Mouse (Mus musculus) embryonic facial prominence, embryonic 15.5 days (tissue): ENCODE data around the gene Strip2. TPM values are rescaled to one million over a fixed set of nuclear protein-coding genes. Genes with fewer than 3 reads are reported as not detected.

Source experiments
- ATAC-seq: fragments of 200-750 bp; cut with Nextera tagmentation; 2 replicates; pipeline ENCODE4 v1.8.0; 2017; ENCODE audit warnings: low read depth, moderate TSS enrichment; ENCODE audit not compliant: insufficient number of reproducible peaks, low FRiP score, low TSS enrichment
- H3K27ac ChIP-seq: fragments of 300-500 bp; sonication (generic); replicated peaks from 2 replicates; pipeline ENCODE4 v1.5.1; 2015; ENCODE audit warnings: mild to moderate bottlenecking, inconsistent platforms
- H3K27me3 ChIP-seq: fragments of 300-500 bp; sonication (generic); 2 replicates; pipeline ENCODE4 v1.6.1; 2015; ENCODE audit warnings: inconsistent platforms
- H3K36me3 ChIP-seq: fragments of 300-500 bp; sonication (generic); 2 replicates; pipeline ENCODE4 v1.6.1; 2015; ENCODE audit warnings: mild to moderate bottlenecking, inconsistent platforms
- H3K4me1 ChIP-seq: fragments of 300-500 bp; sonication (generic); 2 replicates; pipeline ENCODE4 v1.6.1; 2015; ENCODE audit warnings: inconsistent platforms
- H3K4me2 ChIP-seq: fragments of 300-500 bp; sonication (generic); replicated peaks from 2 replicates; pipeline ENCODE4 v1.6.1; 2015; ENCODE audit warnings: mild to moderate bottlenecking, inconsistent platforms
- H3K4me3 ChIP-seq: fragments of 300-500 bp; sonication (generic); replicated peaks from 2 replicates; pipeline ENCODE4 v1.5.1; 2015; ENCODE audit warnings: mild to moderate bottlenecking, inconsistent platforms
- H3K9ac ChIP-seq: fragments of 300-500 bp; sonication (generic); 2 replicates; pipeline ENCODE4 v1.6.1; 2015; ENCODE audit warnings: inconsistent platforms
- H3K9me3 ChIP-seq: fragments of 300-500 bp; sonication (generic); replicated peaks from 2 replicates; pipeline ENCODE4 v1.6.1; 2016; ENCODE audit warnings: inconsistent platforms
- WGBS: fragments of 180-500 bp; shearing (Covaris S2); methylation state at CpG from one replicate; pipeline ENCODE4 v1.1.7; 2015; 5-methylcytosine and 5-hydroxymethylcytosine counted together
- polyA plus RNA-seq: library from polyadenylated mRNA; unstranded; fragments of >200 nt; fragmentation: Nextera tagmentation; extraction: Ambion mirVana; gene quantifications from 2 replicates; pipeline ENCODE4 v1.2.1, GENCODE M21; 2015

The Strip2 gene
- polyA plus RNA-seq, 1 experiment from 2014 or later = 1.1 TPM

DNA sequence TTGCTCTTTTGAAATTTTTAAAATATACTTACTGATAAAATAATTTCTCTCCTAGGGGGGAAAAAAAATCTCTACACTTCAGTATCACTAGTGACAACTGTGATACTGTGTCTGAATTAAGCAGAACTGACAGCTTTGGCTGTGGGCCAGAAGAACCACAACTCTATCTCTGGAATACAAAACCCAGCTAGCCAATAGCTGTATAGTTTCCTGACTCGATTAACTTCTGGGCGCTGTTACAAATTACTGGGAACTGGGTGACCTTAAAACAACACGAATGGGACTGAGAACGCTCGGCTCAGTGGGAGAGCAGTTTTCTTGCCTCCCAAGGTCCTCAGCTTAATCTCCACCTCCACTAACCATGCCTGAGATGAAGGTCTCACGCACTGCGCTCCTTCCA is 51.1 kb downstream of the Strip2 start:
- WGBS = 50% methylated on average over 7 of the region's 7 CpGs
- Histone ChIP-seq H3K4me1 (no peaks in the 10 kb centered on the region), H3K4me3 (no peak overlapping the region)

GRCm38 (mm10) chr6:29973341-29973740 is 56.5 kb downstream of the Strip2 start:
- H3K9me3 ChIP-seq = no peaks in the 10 kb centered on the region
- no peak for ATAC-seq
- WGBS = 70% methylated on average over 5 of the region's 5 CpGs

More for the DNA sequence above, 51.1 kb downstream of the Strip2 start:
- Histone ChIP-seq H3K9me3 (no peaks in the 10 kb centered on the region), H3K27ac (no peak overlapping the region), H3K36me3 (no peaks in the 10 kb centered on the region), H3K27me3 (no peaks in the 10 kb centered on the region), H3K4me2 (no peak overlapping the region), H3K9ac (no peak overlapping the region)
- ATAC-seq = no peak

GRCm38 (mm10) chr6:29974836-29975235 is 58.0 kb downstream of the Strip2 start:
- Histone ChIP-seq H3K27ac (no peak overlapping the region), H3K27me3 (no peaks in the 10 kb centered on the region), H3K4me1 (no peaks in the 10 kb centered on the region), H3K9me3 (no peaks in the 10 kb centered on the region), H3K9ac (no peak overlapping the region), H3K4me2 (no peak overlapping the region), H3K4me3 (no peak overlapping the region), H3K36me3 (no peaks in the 10 kb centered on the region)
- ATAC-seq = no peak
- 67% methylated on average over 8 of the region's 8 CpGs for WGBS

More at GRCm38 (mm10) chr6:29973341-29973740, 56.5 kb downstream of the Strip2 start:
- H3K9ac ChIP-seq = no peak overlapping the region
- H3K4me2 ChIP-seq = no peak overlapping the region
- H3K4me1 ChIP-seq = no peaks in the 10 kb centered on the region
- H3K27me3 ChIP-seq = no peaks in the 10 kb centered on the region
- no peak overlapping the region for H3K27ac ChIP-seq
- H3K36me3 ChIP-seq = no peaks in the 10 kb centered on the region
- no peak overlapping the region for H3K4me3 ChIP-seq

- H3K4me1 ChIP-seq = no peaks in the 10 kb centered on the region
- 90% methylated on average over 6 of the region's 6 CpGs for WGBS
- no peaks in the 10 kb centered on the region for H3K27me3 ChIP-seq
- no peaks in the 10 kb centered on the region for H3K9me3 ChIP-seq
- ATAC-seq = no peak
- no peak overlapping the region for H3K4me3 ChIP-seq
- no peak overlapping the region for H3K27ac ChIP-seq
- no peak overlapping the region for H3K4me2 ChIP-seq
- no peaks in the 10 kb centered on the region for H3K36me3 ChIP-seq
- no peak overlapping the region for H3K9ac ChIP-seq
These were observed 63.6 kb downstream of the Strip2 start for GRCm38 (mm10) chr6:29980461-29980860.

- H3K27ac ChIP-seq = no peak overlapping the region
- H3K4me2 ChIP-seq = no peak overlapping the region
- no peak for ATAC-seq
- no peaks in the 10 kb centered on the region for H3K36me3 ChIP-seq
- peaks cover 7% of the 10 kb centered on the region; the same call in 1 of the 2 replicates for H3K27me3 ChIP-seq
- H3K9ac ChIP-seq = no peak overlapping the region
- no peaks in the 10 kb centered on the region for H3K9me3 ChIP-seq
- 0 out of 2 replicates have a peak, but pooled peaks cover 6% of the 10 kb centered on the region for H3K4me1 ChIP-seq
- H3K4me3 ChIP-seq = no peak overlapping the region
These were observed 65.0 kb downstream of the Strip2 start for GRCm38 (mm10) chr6:29981797-29982196.

DNA sequence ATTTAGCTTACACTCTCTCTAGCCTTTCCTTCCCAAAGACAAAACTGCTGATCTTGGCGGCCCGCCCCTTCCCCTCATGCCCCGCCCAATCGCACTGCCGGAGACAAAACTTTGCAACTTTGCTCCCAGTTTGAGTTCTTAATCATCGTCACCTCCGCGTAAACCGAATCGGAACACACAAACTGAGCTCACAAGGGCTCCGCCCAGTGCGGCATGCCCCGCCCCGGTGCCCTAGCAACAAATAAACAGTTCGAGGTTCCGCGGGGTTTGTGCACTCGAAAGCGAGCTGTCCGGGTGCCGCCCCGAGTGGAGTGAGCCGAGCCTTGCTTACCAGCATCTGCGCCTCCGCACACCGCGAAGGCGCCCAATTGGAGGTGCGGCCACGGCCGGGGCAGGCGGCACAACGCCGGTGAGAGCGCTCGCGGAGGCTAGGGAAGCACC is 68.3 kb downstream of the Strip2 start:
- Histone ChIP-seq H3K27ac (peak overlapping the region; percentile 41; the same call in 1 of the 2 replicates), H3K4me1 (0 out of 2 replicates have a peak, but pooled peaks cover 6% of the 10 kb centered on the region), H3K9ac (peak overlapping the region; percentile 31), H3K9me3 (no peaks in the 10 kb centered on the region), H3K4me2 (peak overlapping the region; percentile 91), H3K27me3 (peaks cover 7% of the 10 kb centered on the region; the same call in 1 of the 2 replicates), H3K4me3 (peak overlapping the region; percentile 58), H3K36me3 (no peaks in the 10 kb centered on the region)
- WGBS = 0% methylated on average over 37 of the region's 37 CpGs
- ATAC-seq = peak; percentile 83

DNA sequence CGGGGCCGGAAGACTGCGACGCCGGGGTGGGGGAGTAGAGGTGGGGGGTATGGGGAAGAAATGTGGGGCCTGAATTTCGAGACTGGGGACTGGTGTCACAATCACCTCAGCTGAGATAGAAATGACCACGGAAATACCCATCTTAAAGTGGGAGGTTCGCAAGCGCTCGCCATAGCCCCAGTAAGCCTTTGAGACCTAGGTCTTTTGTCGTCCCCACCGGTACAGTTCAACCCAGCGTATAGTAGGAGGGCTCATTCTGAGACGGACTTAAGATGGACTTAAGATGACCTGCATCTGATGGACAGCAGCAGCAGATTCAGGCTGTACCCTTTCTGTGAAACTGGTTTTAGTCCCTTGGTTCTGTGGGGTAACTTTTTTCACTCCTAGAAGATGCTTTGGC is 68.7 kb downstream of the Strip2 start:
- Histone ChIP-seq H3K4me3 (peak overlapping the region; percentile 58), H3K9ac (peak overlapping the region; percentile 31; the same call in 1 of the 2 replicates), H3K4me1 (0 out of 2 replicates have a peak, but pooled peaks cover 6% of the 10 kb centered on the region), H3K9me3 (no peaks in the 10 kb centered on the region), H3K4me2 (peak overlapping the region; percentile 91), H3K36me3 (no peaks in the 10 kb centered on the region), H3K27ac (peak overlapping the region; percentile 41; the same call in 1 of the 2 replicates), H3K27me3 (peaks cover 7% of the 10 kb centered on the region; the same call in 1 of the 2 replicates)
- WGBS = 1% methylated on average over 14 of the region's 14 CpGs
- ATAC-seq = peak; percentile 26; the same call in 1 of the 2 replicates

GRCm38 (mm10) chr6:29985986-29986385 is 69.2 kb downstream of the Strip2 start:
- no peaks in the 10 kb centered on the region for H3K9me3 ChIP-seq
- H3K4me2 ChIP-seq = peak overlapping the region; percentile 91
- 44% methylated on average over 6 of the region's 6 CpGs for WGBS
- peak overlapping the region; percentile 58 for H3K4me3 ChIP-seq
- H3K9ac ChIP-seq = no peak overlapping the region
- 0 out of 2 replicates have a peak, but pooled peaks cover 6% of the 10 kb centered on the region for H3K4me1 ChIP-seq
- peaks cover 7% of the 10 kb centered on the region; the same call in 1 of the 2 replicates for H3K27me3 ChIP-seq
- no peaks in the 10 kb centered on the region for H3K36me3 ChIP-seq
- ATAC-seq = no peak
- no peak overlapping the region for H3K27ac ChIP-seq

GRCm38 (mm10) chr6:29987246-29987645 is 70.4 kb downstream of the Strip2 start:
- H3K4me3 ChIP-seq = no peak overlapping the region
- no peak overlapping the region for H3K4me2 ChIP-seq
- no peaks in the 10 kb centered on the region for H3K9me3 ChIP-seq
- 59% methylated on average over 3 of the region's 3 CpGs for WGBS
- no peak overlapping the region for H3K27ac ChIP-seq
- H3K36me3 ChIP-seq = no peaks in the 10 kb centered on the region
- H3K27me3 ChIP-seq = peaks cover 7% of the 10 kb centered on the region; the same call in 1 of the 2 replicates
- H3K9ac ChIP-seq = no peak overlapping the region
- ATAC-seq = no peak
- 0 out of 2 replicates have a peak, but pooled peaks cover 6% of the 10 kb centered on the region for H3K4me1 ChIP-seq

- no peak for ATAC-seq
- no peak overlapping the region for H3K27ac ChIP-seq
- H3K4me1 ChIP-seq = no peaks in the 10 kb centered on the region
- H3K9ac ChIP-seq = no peak overlapping the region
- 63% methylated on average over 9 of the region's 9 CpGs for WGBS
- no peak overlapping the region for H3K4me2 ChIP-seq
- no peaks in the 10 kb centered on the region for H3K36me3 ChIP-seq
- no peak overlapping the region for H3K4me3 ChIP-seq
- no peaks in the 10 kb centered on the region for H3K9me3 ChIP-seq
- H3K27me3 ChIP-seq = no peaks in the 10 kb centered on the region
These were observed 81.3 kb downstream of the Strip2 start for GRCm38 (mm10) chr6:29998140-29998539.

DNA sequence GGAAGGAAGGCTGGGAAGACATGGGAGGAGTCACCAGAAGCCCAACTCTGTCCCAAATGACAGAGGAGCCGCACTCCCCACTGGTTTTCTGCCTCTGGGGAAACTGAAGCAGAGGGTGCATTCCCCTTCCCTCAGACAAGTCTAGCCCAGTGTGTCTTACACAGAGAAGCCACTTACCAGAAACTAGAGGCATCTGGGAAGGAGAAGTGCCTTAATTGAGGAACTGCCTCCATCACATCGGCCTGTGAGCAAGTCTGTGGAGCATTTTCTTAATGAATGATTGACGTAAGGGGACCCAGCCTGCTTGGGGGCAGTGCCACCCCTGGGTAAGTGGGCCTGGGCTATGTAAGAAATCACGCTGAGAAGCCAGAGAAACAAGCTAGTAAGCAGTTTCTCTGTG is 82.0 kb downstream of the Strip2 start:
- WGBS = 48% methylated on average over 4 of the region's 4 CpGs
- H3K9ac ChIP-seq = no peak overlapping the region
- no peaks in the 10 kb centered on the region for H3K36me3 ChIP-seq
- no peak overlapping the region for H3K4me2 ChIP-seq
- H3K27ac ChIP-seq = no peak overlapping the region
- no peaks in the 10 kb centered on the region for H3K4me1 ChIP-seq
- no peaks in the 10 kb centered on the region for H3K9me3 ChIP-seq
- no peak for ATAC-seq
- no peak overlapping the region for H3K4me3 ChIP-seq
- no peaks in the 10 kb centered on the region for H3K27me3 ChIP-seq

DNA sequence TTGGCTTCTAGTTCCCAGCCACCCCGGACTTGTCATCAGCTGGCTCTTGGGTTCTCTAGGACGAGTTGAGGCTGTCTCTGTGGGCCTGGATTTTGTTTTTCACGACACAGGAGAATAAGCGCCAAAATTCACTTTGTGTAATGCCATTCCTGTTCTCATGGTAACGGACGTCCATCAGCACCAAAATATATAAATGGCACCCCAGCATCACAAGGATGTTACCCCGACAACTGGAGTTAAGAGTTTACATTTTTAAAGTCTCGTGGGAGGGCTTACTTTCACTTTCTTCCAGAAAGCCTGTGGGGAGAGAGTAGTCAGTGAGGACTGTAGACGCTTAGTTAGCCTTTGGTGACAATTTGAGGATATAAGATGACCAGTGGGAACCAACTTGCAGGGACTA is 85.8 kb downstream of the Strip2 start:
- Histone ChIP-seq H3K9ac (no peak overlapping the region), H3K4me2 (no peak overlapping the region), H3K36me3 (no peaks in the 10 kb centered on the region), H3K4me1 (no peaks in the 10 kb centered on the region), H3K27ac (no peak overlapping the region), H3K4me3 (no peak overlapping the region), H3K27me3 (no peaks in the 10 kb centered on the region), H3K9me3 (no peaks in the 10 kb centered on the region)
- WGBS = 70% methylated on average over 9 of the region's 9 CpGs
- ATAC-seq = no peak
